Comparison of ENCODE assay signal across 24 mouse cellular contexts in genomic region chr16:92327911-92328310, GRCm38 (mm10). TPM values are rescaled to one million over a fixed set of nuclear protein-coding genes. Genes with fewer than 3 reads are reported as not detected.
A peak's percentile ranks its signal among the peaks of the same experiment; 100 is the strongest.
DNase-seq lines count a peak whose midpoint lies in the region; ATAC-seq and TF ChIP-seq lines count a peak whose summit lies in the region.
"Had no signal": no experiment of that assay in that cellular context is flagged by ENCODE, and none has a peak within 500 bp of the region (broad histone marks: within the 10 kb centered on the region; RNA-seq: fewer than 3 reads in every experiment).

No protein-coding gene starts in this region.

- no peaks in the 10 kb centered on the region for H3K4me1 ChIP-seq in liver, postnatal 0 days (ENCODE audit: insufficient read depth)
- no peaks in the 10 kb centered on the region for H3K4me1 ChIP-seq in intestine, embryonic 16.5 days (ENCODE audit: control insufficient read depth, insufficient read depth, low read length)
- no peaks in the 10 kb centered on the region for H3K4me1 ChIP-seq in stomach, postnatal 0 days (replicated peaks; ENCODE audit: control insufficient read depth, insufficient read depth)

- ATAC-seq in liver, postnatal 0 days, result no peak
- no peak for ATAC-seq in intestine, embryonic 16.5 days
- ATAC-seq in stomach, postnatal 0 days (ENCODE audit: low FRiP score, low TSS enrichment), result no peak
- ATAC-seq: forebrain, postnatal 0 days; hindbrain, postnatal 0 days; intestine, embryonic 15.5 days had no signal

- no peak overlapping the region for H3K9ac ChIP-seq in liver, postnatal 0 days (replicated peaks)
- H3K9ac ChIP-seq in intestine, embryonic 16.5 days (ENCODE audit: low read depth, low read length), result no peak overlapping the region
- no peak overlapping the region for H3K9ac ChIP-seq in stomach, postnatal 0 days (ENCODE audit: low read length)
- H3K9ac ChIP-seq: embryonic facial prominence, embryonic 12.5 days; forebrain, postnatal 0 days; heart, embryonic 15.5 days; hindbrain, embryonic 13.5 days; intestine, embryonic 15.5 days; kidney, embryonic 15.5 days had no signal

- no peak for TF ChIP-seq CTCF in liver, postnatal 0 days (IDR thresholded peaks at IDR 0.05; ENCODE audit: low read depth)
- TF ChIP-seq CTCF in stomach, postnatal 0 days (IDR thresholded peaks at IDR 0.05; ENCODE audit: low read depth), result no peak

- H3K4me2 ChIP-seq in liver, postnatal 0 days (ENCODE audit: low read depth, low read length), result no peak overlapping the region
- H3K4me2 ChIP-seq in intestine, embryonic 16.5 days (ENCODE audit: low read depth, low read length), result no peak overlapping the region
- no peak overlapping the region for H3K4me2 ChIP-seq in stomach, postnatal 0 days (replicated peaks; ENCODE audit: low read depth)
- H3K4me2 ChIP-seq: embryonic facial prominence, embryonic 12.5 days; heart, embryonic 11.5 days; heart, embryonic 15.5 days; hindbrain, embryonic 13.5 days; intestine, embryonic 15.5 days; kidney, embryonic 15.5 days had no signal

- peak; percentile 77 for DNase-seq in brain, adult 2 months (ENCODE audit: low read depth, low spot score)
- peak; percentile 55 for DNase-seq in cerebellum, adult 11 months
- peak; percentile 65 for DNase-seq in cerebellum, adult 8-10 months
- peak; percentile 69 to 71 for DNase-seq in cerebellum, postnatal 14 days
- no peak for DNase-seq in liver, postnatal 0 days
- no peak for DNase-seq in stomach, postnatal 0 days (ENCODE audit: low spot score)
- DNase-seq: adrenal gland, adult 8-10 months; adrenal gland, postnatal 36 days; forebrain, postnatal 0 days; gastrocnemius, postnatal 14 days; heart, adult 2 months; heart, postnatal 14 days; kidney, adult 2 months had no signal

- H3K27me3 ChIP-seq in liver, postnatal 0 days (ENCODE audit: insufficient read depth, low read length), result no peaks in the 10 kb centered on the region
- no peaks in the 10 kb centered on the region for H3K27me3 ChIP-seq in intestine, embryonic 16.5 days (replicated peaks; ENCODE audit: control insufficient read depth, insufficient read depth, low read length)
- H3K27me3 ChIP-seq in stomach, postnatal 0 days (ENCODE audit: control insufficient read depth, insufficient read depth, low read length), result peaks cover 3% of the 10 kb centered on the region; the same call in 1 of the 2 replicates
- H3K27me3 ChIP-seq: embryonic facial prominence, embryonic 12.5 days; heart, embryonic 15.5 days; intestine, embryonic 15.5 days; kidney, embryonic 15.5 days had no signal

- H3K4me3 ChIP-seq in liver, postnatal 0 days (ENCODE audit: low read depth, low read length), result no peak overlapping the region
- H3K4me3 ChIP-seq in intestine, embryonic 16.5 days (ENCODE audit: low read length), result no peak overlapping the region
- no peak overlapping the region for H3K4me3 ChIP-seq in stomach, postnatal 0 days (ENCODE audit: low read depth, low read length)
- H3K4me3 ChIP-seq: embryonic facial prominence, embryonic 12.5 days; heart, adult 2 months; heart, embryonic 15.5 days; hindbrain, embryonic 13.5 days; intestine, embryonic 15.5 days; kidney, embryonic 15.5 days had no signal

- TF ChIP-seq EP300 in liver, postnatal 0 days (IDR thresholded peaks at IDR 0.05; ENCODE audit: low read depth), result no peak
- no peak for TF ChIP-seq EP300 in stomach, postnatal 0 days (optimal IDR thresholded peaks at IDR 0.05)

- 82% methylated on average over 10 of the region's 10 CpGs for WGBS in liver, postnatal 0 days (ENCODE audit: insufficient replicate concordance)
- whole genome bisulfite sequencing in intestine, embryonic 16.5 days, result 83% methylated on average over 10 of the region's 10 CpGs
- 78% methylated on average over 10 of the region's 10 CpGs for WGBS in stomach, postnatal 0 days

- H3K27ac ChIP-seq in liver, postnatal 0 days (ENCODE audit: low read depth), result no peak overlapping the region
- no peak overlapping the region for H3K27ac ChIP-seq in intestine, embryonic 16.5 days (ENCODE audit: low read length)
- H3K27ac ChIP-seq in stomach, postnatal 0 days (replicated peaks), result no peak overlapping the region
- H3K27ac ChIP-seq: embryonic facial prominence, embryonic 12.5 days; heart, adult 2 months; heart, embryonic 15.5 days; hindbrain, embryonic 13.5 days; hindbrain, postnatal 0 days; intestine, embryonic 15.5 days; kidney, embryonic 15.5 days had no signal

- H3K36me3 ChIP-seq in liver, postnatal 0 days (replicated peaks; ENCODE audit: insufficient read depth, low read length), result no peaks in the 10 kb centered on the region
- H3K36me3 ChIP-seq in intestine, embryonic 16.5 days (ENCODE audit: control insufficient read depth, insufficient read depth, low read length), result no peaks in the 10 kb centered on the region
- no peaks in the 10 kb centered on the region for H3K36me3 ChIP-seq in stomach, postnatal 0 days (ENCODE audit: control insufficient read depth, insufficient read depth, low read length)
- H3K36me3 ChIP-seq: embryonic facial prominence, embryonic 12.5 days; heart, embryonic 15.5 days; hindbrain, embryonic 13.5 days; intestine, embryonic 15.5 days; kidney, embryonic 15.5 days had no signal

- H3K9me3 ChIP-seq in liver, postnatal 0 days (ENCODE audit: low read length), result no peaks in the 10 kb centered on the region
- H3K9me3 ChIP-seq in intestine, embryonic 16.5 days (ENCODE audit: control insufficient read depth, low read length), result no peaks in the 10 kb centered on the region
- no peaks in the 10 kb centered on the region for H3K9me3 ChIP-seq in stomach, postnatal 0 days (ENCODE audit: control insufficient read depth, low read length)
- H3K9me3 ChIP-seq: embryonic facial prominence, embryonic 12.5 days; heart, embryonic 15.5 days; hindbrain, embryonic 13.5 days; intestine, embryonic 15.5 days; kidney, embryonic 15.5 days had no signal

RNA-seq across cellular contexts. Expression of gene Fam243, which starts 6.7 kb away (rescaled TPM):
- polyA plus RNA-seq in liver, postnatal 0 days (2015; fragmentation: Nextera tagmentation; extraction: Ambion mirVana), result not detected in 2 replicates
- not detected in 2 replicates for polyA plus RNA-seq in intestine, embryonic 16.5 days (2015; fragmentation: Nextera tagmentation; extraction: Ambion mirVana)
- polyA plus RNA-seq in stomach, postnatal 0 days (2015; fragmentation: Nextera tagmentation; extraction: Ambion mirVana), result not detected in 2 replicates
- polyA plus RNA-seq: cortical plate, adult 2 months; embryonic facial prominence, embryonic 12.5 days; forebrain, embryonic 11.5 days; forebrain, postnatal 0 days; heart, embryonic 11.5 days; heart, embryonic 15.5 days; hindbrain, embryonic 13.5 days; hindbrain, postnatal 0 days; intestine, embryonic 15.5 days; kidney, embryonic 15.5 days had no signal

RNA-seq across cellular contexts. Expression of gene Smim11, which starts 26.8 kb away (rescaled TPM):
- 42.5 and 47.6 TPM in 2 replicates for polyA plus RNA-seq in liver, postnatal 0 days (2015; fragmentation: Nextera tagmentation; extraction: Ambion mirVana)
- 98.0 and 101 TPM in 2 replicates for polyA plus RNA-seq in intestine, embryonic 16.5 days (2015; fragmentation: Nextera tagmentation; extraction: Ambion mirVana)
- 119 and 122 TPM in 2 replicates for polyA plus RNA-seq in stomach, postnatal 0 days (2015; fragmentation: Nextera tagmentation; extraction: Ambion mirVana)

RNA-seq across cellular contexts. Expression of gene Kcne1, which starts 31.4 kb away (rescaled TPM):
- polyA plus RNA-seq in liver, postnatal 0 days (2015; fragmentation: Nextera tagmentation; extraction: Ambion mirVana), result not detected in 2 replicates
- not detected in 2 replicates for polyA plus RNA-seq in intestine, embryonic 16.5 days (2015; fragmentation: Nextera tagmentation; extraction: Ambion mirVana)
- 20.3 and 20.8 TPM in 2 replicates for polyA plus RNA-seq in stomach, postnatal 0 days (2015; fragmentation: Nextera tagmentation; extraction: Ambion mirVana)
- polyA plus RNA-seq: cortical plate, adult 2 months; forebrain, postnatal 0 days had no signal

RNA-seq across cellular contexts. Expression of gene Kcne2, which starts 35.7 kb away (rescaled TPM):
- not detected in 2 replicates for polyA plus RNA-seq in liver, postnatal 0 days (2015; fragmentation: Nextera tagmentation; extraction: Ambion mirVana)
- 0.10 and 0.21 TPM in 2 replicates for polyA plus RNA-seq in intestine, embryonic 16.5 days (2015; fragmentation: Nextera tagmentation; extraction: Ambion mirVana)
- polyA plus RNA-seq in stomach, postnatal 0 days (2015; fragmentation: Nextera tagmentation; extraction: Ambion mirVana), result 29.8 and 37.9 TPM in 2 replicates
- polyA plus RNA-seq: gonadal fat pad, adult 2 months; heart, adult 2 months; intestine, embryonic 15.5 days; kidney, adult 2 months had no signal

Comparison
In these comparisons a context has a peak if more than half of its experiments do, and no peak if none do; other contexts are left out.
1. DNase-seq: peak in brain, adult 2 months (single experiment), cerebellum, adult 11 months (single experiment), cerebellum, adult 8-10 months (single experiment) and cerebellum, postnatal 14 days (2 of 2); none in liver, postnatal 0 days (single experiment) and stomach, postnatal 0 days (single experiment).
2. RNA of gene Kcne1, which starts 31.4 kb away (polyA plus RNA-seq): 20.3 to 20.8 TPM in stomach, postnatal 0 days; not detected in intestine, embryonic 16.5 days and not detected in liver, postnatal 0 days; every median in the first group is over 10 times any median in the second.